Mouse (Mus musculus) testis, adult 2 months (tissue): ENCODE results near the gene 1190002N15Rik.

Experiments
- CTCF ChIP-seq: fragments of 200-500 bp; IDR thresholded peaks from 2 replicates; pipeline ENCODE4 v1.5.1; 2012; ENCODE audit warnings: low read depth, mild to moderate bottlenecking, inconsistent platforms, low read length, moderate library complexity; ENCODE audit not compliant: control insufficient read depth, insufficient read depth, insufficient replicate concordance
- POLR2A ChIP-seq: fragments of 200-500 bp; IDR thresholded peaks from 2 replicates; pipeline ENCODE4 v1.6.1; 2012; ENCODE audit warnings: low read depth, mild to moderate bottlenecking, inconsistent platforms, low read length, moderate library complexity; ENCODE audit not compliant: control insufficient read depth

DNA sequence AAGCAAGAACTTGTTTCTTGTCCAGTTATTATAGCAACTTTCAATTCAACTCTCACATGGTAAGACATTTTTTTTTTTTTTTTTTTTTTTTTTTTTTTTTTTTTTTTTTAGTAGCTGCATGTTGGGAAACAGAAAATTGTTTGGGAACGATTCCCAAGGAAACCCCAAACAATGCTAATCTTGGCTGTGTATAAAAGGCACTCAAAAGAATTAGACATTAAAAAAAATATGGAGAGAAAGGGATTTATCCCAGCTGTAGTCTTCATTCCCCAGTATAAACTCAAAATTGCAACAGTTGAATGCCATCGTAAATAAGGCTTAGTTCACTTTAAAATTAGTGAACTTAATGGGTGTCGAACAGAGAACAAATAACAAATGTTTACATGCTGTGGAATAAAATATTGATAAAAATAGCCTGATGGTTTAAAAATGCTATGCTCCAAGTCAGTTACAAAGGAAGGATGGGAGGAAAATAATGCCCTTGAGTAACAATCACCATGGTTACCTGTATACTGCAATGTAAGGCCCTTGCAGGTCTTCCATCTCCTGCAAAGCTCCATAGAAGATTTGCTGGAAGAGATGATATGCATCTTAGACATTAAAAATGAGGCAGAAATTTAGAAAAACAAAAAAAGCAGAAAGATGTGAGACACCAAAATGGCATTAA, 42.3 kb upstream of the 1190002N15Rik start:
- TF ChIP-seq CTCF = no peak
- TF ChIP-seq POLR2A = no peak
